Mouse (Mus musculus): ENCODE measurements at regions not wholly inside any gene's neighbourhood (a gene's known extent, or its start where the extent isn't known, plus 50 kb on each side); places are given as distances from the start of the nearest gene placed in this dataset.

DNA sequence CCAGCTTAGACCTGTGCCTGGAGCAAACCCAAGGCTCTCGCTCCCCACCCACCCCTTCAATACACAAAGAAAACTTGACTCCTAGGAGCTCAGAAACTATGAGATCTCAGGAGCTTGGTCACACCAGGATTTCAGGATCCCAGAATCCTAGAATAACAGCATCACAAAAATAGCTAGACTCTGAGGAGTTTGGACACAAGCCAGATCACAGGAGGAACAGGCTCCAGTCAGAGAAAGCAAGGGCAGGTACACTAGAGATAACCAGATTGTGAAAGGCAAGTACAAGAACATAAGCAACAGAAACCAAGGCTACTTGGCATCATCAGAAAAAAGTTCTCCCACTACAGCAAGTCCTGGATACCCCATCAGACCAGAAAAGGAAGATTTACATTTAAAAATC, 221.5 kb downstream of the Epha7 start:
- no peak for TF ChIP-seq GATA1 (IDR thresholded peaks at IDR 0.05; ENCODE audit: low read length)
- TF ChIP-seq TAL1 (IDR thresholded peaks at IDR 0.05; ENCODE audit: low read length), result no peak

Data from erythroblast, embryonic 14.5 days (primary cell).